Mouse (Mus musculus) natural killer cell, adult 2 months (primary cell): Measurements from ENCODE around the gene Ap5m1.

Experiments used
- DNase-seq, 2 experiments: peaks; one replicate each; pipeline ENCODE4 v3.0.0; 2022; ENCODE audit warnings: low spot score in 2 of 2

Ap5m1 gene

DNA sequence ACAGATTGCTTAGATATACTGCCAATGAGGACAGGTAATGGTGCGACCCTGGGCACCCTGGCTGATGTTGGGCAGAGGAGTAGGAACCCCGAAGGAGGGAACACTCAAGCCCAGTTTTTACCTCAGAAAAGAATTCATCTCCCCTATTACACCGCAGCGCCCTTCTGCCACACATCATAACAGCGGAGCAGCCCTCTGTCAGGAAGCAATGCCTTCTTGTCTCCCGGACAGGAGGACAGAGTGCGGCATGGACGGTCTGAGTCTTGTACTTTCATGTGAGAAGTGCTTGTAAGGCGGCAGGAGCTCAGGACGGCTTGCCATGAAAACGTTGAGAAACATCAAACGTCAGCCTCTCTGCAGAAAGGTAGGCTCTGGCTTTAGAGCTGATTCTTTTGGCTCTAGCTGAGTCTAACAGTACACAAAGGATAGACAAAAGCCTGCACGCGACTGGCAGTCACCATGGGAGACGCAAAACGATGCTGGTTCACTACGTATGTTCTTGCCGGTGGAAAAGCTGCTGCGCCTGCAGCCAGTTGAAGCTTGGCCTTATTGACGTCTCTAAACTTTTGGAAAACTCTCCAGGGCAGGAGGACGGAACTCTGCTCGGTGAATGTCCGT, 61.4 kb downstream of the Ap5m1 start:
- no peak for DNase-seq

DNA sequence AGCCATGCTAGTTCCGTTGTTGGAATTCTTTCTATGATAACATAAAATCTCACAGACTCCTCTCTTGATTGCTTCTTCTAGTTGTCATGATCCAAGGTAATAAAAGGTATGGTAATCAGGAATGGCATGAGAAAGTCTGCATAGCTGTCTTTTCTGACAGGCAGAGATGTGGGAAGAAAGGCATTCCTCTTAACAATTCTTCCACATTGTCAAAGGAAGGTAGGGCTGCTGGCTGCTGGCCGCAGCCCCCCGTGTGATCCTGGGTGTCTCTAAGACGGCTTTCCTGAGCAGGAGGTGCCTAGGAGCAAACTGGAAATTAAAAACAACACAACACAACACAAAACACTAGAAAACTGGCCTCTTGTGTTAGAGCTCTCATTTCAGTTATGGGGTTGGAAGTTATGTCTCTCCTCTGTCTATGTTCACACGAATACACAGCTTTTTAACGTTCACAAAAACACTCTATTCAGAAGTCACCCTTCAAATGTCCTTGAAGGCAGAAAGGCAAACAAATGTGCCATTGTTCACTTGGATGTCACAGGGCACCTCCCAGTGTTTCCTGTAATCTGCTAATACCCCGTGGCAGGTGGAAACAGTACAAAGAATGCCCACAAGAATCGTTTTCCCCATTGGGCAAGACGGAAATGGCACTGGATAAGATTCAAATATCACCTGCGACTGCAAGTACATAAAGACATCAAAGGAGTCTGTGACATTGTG, 62.8 kb downstream of the Ap5m1 start:
- no peak for DNase-seq

DNA sequence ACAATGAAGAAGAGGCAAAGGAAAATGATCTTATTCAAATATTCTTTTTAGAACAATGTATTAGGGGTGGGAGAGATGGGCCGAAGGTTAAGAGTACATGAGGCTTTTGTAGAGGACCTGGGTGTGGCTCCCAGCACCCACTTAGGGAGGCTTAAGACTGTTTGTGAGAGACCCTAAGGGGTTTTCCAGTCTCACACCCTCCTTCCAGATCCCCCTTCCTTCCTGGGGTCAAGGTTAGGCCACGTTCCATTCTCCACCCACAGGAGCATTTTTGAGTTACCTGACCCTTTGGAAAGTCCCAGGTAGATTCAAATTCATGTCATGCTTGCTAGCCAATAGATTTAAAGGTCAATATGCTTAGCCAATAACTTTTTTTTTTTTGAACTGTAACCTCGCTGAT, 66.5 kb downstream of the Ap5m1 start:
- no peak for DNase-seq

DNA sequence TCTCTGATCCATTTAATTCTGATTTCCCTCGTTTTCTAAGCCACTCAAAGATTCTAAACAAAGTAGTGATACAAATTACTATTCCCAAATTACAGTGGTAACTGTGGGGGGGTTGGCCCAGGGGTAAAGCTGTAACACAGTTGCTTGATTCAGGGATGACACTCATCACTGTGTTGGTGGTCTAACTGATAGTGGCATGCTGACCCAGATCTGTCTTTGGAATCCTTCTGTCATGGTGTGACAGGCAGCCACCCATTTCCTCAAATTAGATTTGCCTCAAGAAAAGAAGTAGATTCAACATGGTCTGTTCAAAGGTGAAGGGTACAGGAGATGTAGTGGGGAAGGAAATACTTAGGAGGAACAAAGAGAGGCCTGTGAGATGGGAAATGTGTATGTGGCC, 72.3 kb downstream of the Ap5m1 start:
- no peak for DNase-seq

DNA sequence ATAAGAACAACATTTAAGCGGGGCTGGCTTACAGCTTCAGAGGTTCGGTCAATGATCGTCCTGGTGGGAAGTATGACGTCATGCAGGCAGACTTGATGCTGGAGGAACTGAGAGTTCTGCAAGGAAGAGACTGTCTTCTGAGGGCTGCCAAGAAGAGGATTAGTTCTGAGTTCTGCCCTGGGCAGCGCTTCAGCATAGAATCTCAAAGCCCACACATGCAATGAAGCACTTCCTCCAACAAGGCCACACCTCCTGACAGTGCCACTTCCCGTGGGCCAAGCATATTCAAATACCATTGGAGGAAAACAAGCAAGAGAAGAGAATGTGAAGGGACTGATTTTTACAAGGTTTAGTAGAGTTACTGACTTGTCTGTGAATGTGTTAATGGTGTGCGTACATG, 74.9 kb downstream of the Ap5m1 start:
- no peak for DNase-seq
